Mouse (Mus musculus): ENCODE measurements around the gene Tpd52l2.

The Tpd52l2 gene

GRCm38 (mm10) chr2:181496831-181497547, at the start of gene Tpd52l2:
TSS of gene Tpd52l2 (plus strand) at chr2:181497142.
- DNase-seq (ENCODE audit: low spot score in 2 of 2), result peak; percentile 71 to 89

GRCm38 (mm10) chr2:181452181-181452580, 44.8 kb upstream of the Tpd52l2 start:
- DNase-seq (ENCODE audit: low spot score in 2 of 2), result no peak

GRCm38 (mm10) chr2:181453274-181453673, 43.7 kb upstream of the Tpd52l2 start:
- DNase-seq (ENCODE audit: low spot score in 2 of 2), result no peak

GRCm38 (mm10) chr2:181455899-181456298, 41.0 kb upstream of the Tpd52l2 start:
- no peak for DNase-seq (ENCODE audit: low spot score in 2 of 2)

GRCm38 (mm10) chr2:181457831-181458230, 39.1 kb upstream of the Tpd52l2 start:
- DNase-seq (ENCODE audit: low spot score in 2 of 2), result no peak

GRCm38 (mm10) chr2:181458411-181459152, 38.4 kb upstream of the Tpd52l2 start:
- DNase-seq (ENCODE audit: low spot score in 2 of 2), result peak in 1 of 2 experiments; percentile 36

GRCm38 (mm10) chr2:181459153-181459672, 37.7 kb upstream of the Tpd52l2 start, which contains the start of gene Zbtb46:
TSS of gene Zbtb46 (minus strand) at chr2:181459426.
- DNase-seq (ENCODE audit: low spot score in 2 of 2), result peak; percentile 72 to 82

- DNase-seq (ENCODE audit: low spot score in 2 of 2), result peak; percentile 31 to 53
Measured at GRCm38 (mm10) chr2:181459673-181460621, 37.0 kb upstream of the Tpd52l2 start.

- DNase-seq (ENCODE audit: low spot score in 2 of 2), result no peak
Measured at GRCm38 (mm10) chr2:181461536-181462100, 35.3 kb upstream of the Tpd52l2 start.

GRCm38 (mm10) chr2:181462604-181463003, 34.3 kb upstream of the Tpd52l2 start:
- DNase-seq (ENCODE audit: low spot score in 2 of 2), result no peak

GRCm38 (mm10) chr2:181463008-181463738, 33.8 kb upstream of the Tpd52l2 start:
- DNase-seq (ENCODE audit: low spot score in 2 of 2), result no peak

GRCm38 (mm10) chr2:181465423-181465822, 31.5 kb upstream of the Tpd52l2 start:
- DNase-seq (ENCODE audit: low spot score in 2 of 2), result no peak

- DNase-seq (ENCODE audit: low spot score in 2 of 2), result no peak
Measured at GRCm38 (mm10) chr2:181470285-181470684, 26.7 kb upstream of the Tpd52l2 start.

GRCm38 (mm10) chr2:181471246-181471645, 25.7 kb upstream of the Tpd52l2 start:
- no peak for DNase-seq (ENCODE audit: low spot score in 2 of 2)

GRCm38 (mm10) chr2:181472256-181472827, 24.6 kb upstream of the Tpd52l2 start:
- no peak for DNase-seq (ENCODE audit: low spot score in 2 of 2)

GRCm38 (mm10) chr2:181483120-181483519, 13.8 kb upstream of the Tpd52l2 start:
- no peak for DNase-seq (ENCODE audit: low spot score in 2 of 2)

- no peak for DNase-seq (ENCODE audit: low spot score in 2 of 2)
Measured at GRCm38 (mm10) chr2:181483562-181484318, 13.2 kb upstream of the Tpd52l2 start.

GRCm38 (mm10) chr2:181484456-181485233, 12.3 kb upstream of the Tpd52l2 start:
- DNase-seq (ENCODE audit: low spot score in 2 of 2), result no peak

GRCm38 (mm10) chr2:181485741-181486140, 11.2 kb upstream of the Tpd52l2 start:
- DNase-seq (ENCODE audit: low spot score in 2 of 2), result no peak

Data from urinary bladder, adult 18-20 months (tissue).